Mouse (Mus musculus) CH12.LX (cell line): ENCODE results near the gene Etv6.

Experiments used
- MXI1 ChIP-seq: IDR thresholded peaks from 2 replicates; pipeline ENCODE4 v1.6.1; 2011; ENCODE audit warnings: mild to moderate bottlenecking, low read depth, low read length, improper control_type of control experiment
- POLR2A ChIP-seq: IDR thresholded peaks from 2 replicates; pipeline ENCODE4 v1.6.1; 2011; ENCODE audit warnings: low read depth, mild to moderate bottlenecking, improper control_type of control experiment, low read length
- SIN3A ChIP-seq: IDR thresholded peaks from 2 replicates; pipeline ENCODE4 v1.6.1; 2012; ENCODE audit warnings: low read length, improper control_type of control experiment, inconsistent platforms
- ZMIZ1 ChIP-seq: IDR thresholded peaks from 2 replicates; pipeline ENCODE4 v1.6.1; 2012; ENCODE audit warnings: low read depth, mild to moderate bottlenecking, inconsistent platforms, low read length, improper control_type of control experiment

DNA sequence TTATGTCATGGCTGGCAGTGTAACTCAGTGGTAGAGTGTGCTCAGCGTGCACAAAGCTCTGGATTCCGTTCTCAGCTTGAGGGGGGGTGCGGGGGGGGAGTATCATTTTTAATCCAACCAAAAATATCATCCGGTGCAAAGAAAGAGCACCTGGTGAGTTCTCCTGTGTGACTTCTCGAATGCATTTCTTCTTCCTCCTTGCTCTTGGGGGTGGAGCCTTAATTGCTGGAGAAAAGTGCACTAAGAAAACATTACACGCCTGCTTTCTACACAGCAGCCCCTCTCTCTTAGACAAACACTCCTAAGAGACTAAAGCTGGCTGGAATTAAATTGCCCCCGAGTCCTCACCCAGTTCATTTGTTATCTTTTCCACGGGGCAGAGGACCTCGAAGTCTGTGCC is 139.6 kb downstream of the Etv6 start:
- TF ChIP-seq ZMIZ1 (no peak), POLR2A (no peak), SIN3A (no peak), MXI1 (no peak)
